Mouse (Mus musculus) liver, embryonic 15.5 days (tissue): ENCODE results near the gene Crtac1. TPM values are rescaled to one million over a fixed set of nuclear protein-coding genes. Genes with fewer than 3 reads are reported as not detected.

Experiments
- ATAC-seq: fragments of 200-750 bp; cut with Nextera tagmentation; 2 replicates; pipeline ENCODE4 v1.8.0; 2017; ENCODE audit warnings: moderate number of reproducible peaks, mild to moderate bottlenecking, moderate library complexity; ENCODE audit not compliant: insufficient read depth
- H3K27ac ChIP-seq: fragments of 300-500 bp; sonication (generic); replicated peaks from 2 replicates; pipeline ENCODE4 v1.5.1; 2015; ENCODE audit warnings: mild to moderate bottlenecking, inconsistent platforms
- H3K27me3 ChIP-seq: fragments of 300-500 bp; sonication (generic); 2 replicates; pipeline ENCODE4 v1.6.1; 2015; ENCODE audit warnings: mild to moderate bottlenecking, inconsistent platforms
- H3K36me3 ChIP-seq: fragments of 300-500 bp; sonication (generic); replicated peaks from 2 replicates; pipeline ENCODE4 v1.6.1; 2015; ENCODE audit warnings: moderate library complexity, mild to moderate bottlenecking, inconsistent platforms
- H3K4me1 ChIP-seq: fragments of 300-500 bp; sonication (generic); replicated peaks from 2 replicates; pipeline ENCODE4 v1.6.1; 2015; ENCODE audit warnings: inconsistent platforms
- H3K4me2 ChIP-seq: fragments of 300-500 bp; sonication (generic); 2 replicates; pipeline ENCODE4 v1.6.1; 2015; ENCODE audit warnings: moderate library complexity, mild to moderate bottlenecking, inconsistent platforms
- H3K4me3 ChIP-seq: fragments of 300-500 bp; sonication (generic); replicated peaks from 2 replicates; pipeline ENCODE4 v1.5.1; 2015; ENCODE audit warnings: mild to moderate bottlenecking, inconsistent platforms
- H3K9ac ChIP-seq: fragments of 300-500 bp; sonication (generic); 2 replicates; pipeline ENCODE4 v1.6.1; 2015; ENCODE audit warnings: moderate library complexity, mild to moderate bottlenecking, inconsistent platforms
- H3K9me3 ChIP-seq: fragments of 300-500 bp; sonication (generic); replicated peaks from 2 replicates; pipeline ENCODE4 v1.6.1; 2016; ENCODE audit warnings: inconsistent platforms
- WGBS: fragments of 180-500 bp; shearing (Covaris S2); methylation state at CpG from one replicate; pipeline ENCODE4 v1.1.7; 2015; ENCODE audit warnings: mixed read lengths; ENCODE audit not compliant: insufficient replicate concordance; 5-methylcytosine and 5-hydroxymethylcytosine counted together
- polyA plus RNA-seq: library from polyadenylated mRNA; unstranded; fragments of >200 nt; fragmentation: Nextera tagmentation; extraction: Ambion mirVana; gene quantifications from 2 replicates; pipeline ENCODE4 v1.2.1, GENCODE M21; 2015

Crtac1 gene
- polyA plus RNA-seq, 1 experiment from 2014 or later = 0.03 TPM

DNA sequence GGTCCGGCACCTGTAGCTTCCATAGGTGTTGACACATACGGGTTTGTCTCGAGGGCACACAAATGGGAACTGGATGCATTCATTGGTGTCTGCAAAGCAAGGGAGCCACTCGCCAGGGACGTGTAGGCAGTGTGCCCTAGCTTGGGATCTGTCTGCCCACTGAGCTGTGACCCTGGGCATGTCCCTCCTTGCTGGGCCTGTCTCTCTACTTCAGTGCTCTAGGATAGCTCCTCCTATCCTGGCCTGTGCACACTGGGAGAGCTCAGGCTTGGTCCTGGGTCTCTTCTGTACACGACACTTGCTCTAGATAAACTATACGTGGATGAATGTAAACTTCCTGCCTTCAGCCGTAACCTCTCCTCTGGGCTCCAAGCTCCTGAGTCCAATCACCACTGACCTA, 147.4 kb downstream of the Crtac1 start:
- H3K27ac ChIP-seq = no peak overlapping the region
- 58% methylated on average over 8 of the region's 8 CpGs for WGBS

GRCm38 (mm10) chr19:42279611-42280010, 152.0 kb downstream of the Crtac1 start:
- Histone ChIP-seq H3K27me3 (no peaks in the 10 kb centered on the region), H3K4me2 (no peak overlapping the region), H3K27ac (no peak overlapping the region), H3K9me3 (no peaks in the 10 kb centered on the region), H3K4me1 (no peaks in the 10 kb centered on the region), H3K36me3 (no peaks in the 10 kb centered on the region), H3K4me3 (no peak overlapping the region), H3K9ac (no peak overlapping the region)
- no peak for ATAC-seq
- WGBS = 48% methylated on average over 3 of the region's 3 CpGs

More for the DNA sequence above, 147.4 kb downstream of the Crtac1 start:
- Histone ChIP-seq H3K36me3 (no peaks in the 10 kb centered on the region), H3K4me1 (no peaks in the 10 kb centered on the region), H3K9ac (no peak overlapping the region), H3K9me3 (no peaks in the 10 kb centered on the region), H3K27me3 (no peaks in the 10 kb centered on the region; the same call in 1 of the 2 replicates), H3K4me3 (no peak overlapping the region), H3K4me2 (no peak overlapping the region)
- no peak for ATAC-seq

GRCm38 (mm10) chr19:42278461-42278860, 153.1 kb downstream of the Crtac1 start:
- Histone ChIP-seq H3K27ac (no peak overlapping the region), H3K36me3 (no peaks in the 10 kb centered on the region), H3K9ac (no peak overlapping the region), H3K4me1 (no peaks in the 10 kb centered on the region), H3K4me3 (no peak overlapping the region), H3K4me2 (no peak overlapping the region), H3K9me3 (no peaks in the 10 kb centered on the region), H3K27me3 (no peaks in the 10 kb centered on the region)
- 67% methylated on average over 5 of the region's 5 CpGs for WGBS
- no peak for ATAC-seq

DNA sequence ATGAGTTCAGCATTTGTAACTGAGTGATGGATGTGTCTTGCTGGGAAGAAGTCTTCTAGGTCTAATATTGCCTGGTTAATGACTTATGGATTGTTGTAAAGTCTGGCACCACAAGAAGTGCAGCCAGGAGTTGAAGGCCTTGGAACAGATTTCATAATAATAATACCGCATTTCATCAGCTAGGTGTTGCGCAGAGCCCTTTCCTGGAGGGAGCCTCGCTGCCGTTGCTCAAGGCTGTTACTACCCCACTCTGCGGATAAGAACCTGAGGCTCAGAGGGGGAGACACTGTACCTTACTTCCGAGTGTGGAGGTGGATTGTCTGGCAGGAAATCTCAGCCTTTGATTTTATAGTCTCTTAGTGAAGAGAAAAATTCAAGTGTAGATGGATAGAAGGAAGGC, 154.3 kb downstream of the Crtac1 start:
- 53% methylated on average over 6 of the region's 6 CpGs for WGBS
- ATAC-seq = no peak
- Histone ChIP-seq H3K27ac (no peak overlapping the region), H3K4me2 (no peak overlapping the region), H3K4me1 (no peaks in the 10 kb centered on the region), H3K9ac (no peak overlapping the region), H3K36me3 (no peaks in the 10 kb centered on the region), H3K9me3 (no peaks in the 10 kb centered on the region), H3K27me3 (no peaks in the 10 kb centered on the region), H3K4me3 (no peak overlapping the region)

DNA sequence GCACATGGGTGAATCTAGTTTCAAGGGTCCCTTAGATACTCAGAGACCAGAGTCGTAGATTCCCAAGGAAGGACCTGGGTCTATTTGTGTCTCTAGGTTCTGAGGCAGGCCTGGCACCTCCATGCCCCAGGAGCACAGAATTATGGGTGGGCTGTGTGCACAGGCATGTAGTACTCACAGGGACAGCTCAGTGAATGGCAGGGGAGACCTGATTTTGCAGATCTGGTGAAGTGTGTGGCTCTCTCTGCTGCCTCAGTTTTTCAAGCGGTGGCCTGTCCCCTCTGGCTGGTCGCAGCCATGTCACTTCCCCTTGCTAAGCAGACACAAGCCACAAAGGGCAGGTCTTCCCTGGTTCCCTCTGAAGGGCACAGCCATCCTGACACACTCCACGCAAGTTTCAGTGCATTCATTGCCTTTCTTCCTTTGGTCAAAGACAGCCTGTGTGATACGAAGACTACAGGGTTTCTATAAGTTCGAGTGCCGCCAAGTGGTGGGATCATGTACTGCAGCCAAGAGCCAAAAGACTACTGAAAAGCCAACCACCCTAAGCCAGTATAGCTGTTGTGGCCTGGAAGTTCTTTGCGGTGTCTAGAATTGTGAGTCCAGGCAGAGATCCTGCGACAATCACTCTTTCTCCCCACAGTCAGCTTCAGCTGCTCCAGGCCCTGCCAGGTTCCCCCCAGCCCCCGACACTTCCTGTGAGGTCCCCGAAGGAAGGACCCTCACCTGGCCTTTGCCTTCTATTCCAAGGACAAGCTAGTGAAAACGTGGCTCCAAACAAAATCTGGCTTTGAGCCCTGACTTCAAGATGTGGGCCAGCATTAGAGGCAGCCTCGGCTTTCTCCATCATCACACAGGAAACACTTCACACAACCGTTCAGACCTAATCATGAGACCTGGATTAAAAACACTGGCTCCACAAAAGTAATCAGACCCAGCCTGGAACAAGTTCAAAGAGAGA, 159.3 kb downstream of the Crtac1 start:
- 37% methylated on average over 14 of the region's 14 CpGs for WGBS

DNA sequence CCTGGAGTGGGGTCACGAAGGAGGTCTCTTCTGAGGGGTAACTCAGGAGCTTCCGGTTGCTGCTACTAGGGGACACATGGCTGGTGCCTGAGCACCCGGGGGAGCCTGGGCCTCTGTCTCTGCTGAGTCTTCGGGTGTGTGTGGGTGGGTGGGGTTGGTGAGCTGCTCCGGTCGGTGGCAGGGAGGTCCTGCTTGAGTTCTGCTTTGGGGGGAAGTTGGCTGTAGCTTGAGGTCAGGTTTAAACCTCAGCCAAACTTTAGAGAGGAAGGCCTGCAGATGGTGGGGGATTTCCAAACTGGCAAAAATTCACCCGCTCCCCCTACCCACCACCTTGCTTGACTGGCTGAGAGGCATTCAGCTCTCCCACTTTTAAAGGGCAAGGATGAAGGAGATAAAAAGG, 160.4 kb downstream of the Crtac1 start:
- WGBS = 51% methylated on average over 7 of the region's 7 CpGs
- ATAC-seq = no peak
- peaks cover 15% of the 10 kb centered on the region for H3K27me3 ChIP-seq
- no peak overlapping the region for H3K27ac ChIP-seq
- H3K9me3 ChIP-seq = no peaks in the 10 kb centered on the region
- H3K9ac ChIP-seq = no peak overlapping the region
- no peaks in the 10 kb centered on the region for H3K36me3 ChIP-seq
- H3K4me1 ChIP-seq = no peaks in the 10 kb centered on the region
- H3K4me2 ChIP-seq = no peak overlapping the region
- no peak overlapping the region for H3K4me3 ChIP-seq

More for the DNA sequence above, 159.3 kb downstream of the Crtac1 start:
- Histone ChIP-seq H3K27me3 (peaks cover 15% of the 10 kb centered on the region), H3K27ac (no peak overlapping the region), H3K4me2 (no peak overlapping the region), H3K4me3 (no peak overlapping the region), H3K36me3 (no peaks in the 10 kb centered on the region), H3K9ac (no peak overlapping the region), H3K4me1 (no peaks in the 10 kb centered on the region), H3K9me3 (no peaks in the 10 kb centered on the region)
- no peak for ATAC-seq

- Histone ChIP-seq H3K36me3 (no peaks in the 10 kb centered on the region), H3K27me3 (peaks cover 15% of the 10 kb centered on the region)
- 43% methylated on average over 6 of the region's 6 CpGs for WGBS
Observed at GRCm38 (mm10) chr19:42270119-42270518, 161.5 kb downstream of the Crtac1 start.

GRCm38 (mm10) chr19:42268337-42268736, 163.2 kb downstream of the Crtac1 start:
- peaks cover 15% of the 10 kb centered on the region for H3K27me3 ChIP-seq
- no peak overlapping the region for H3K4me3 ChIP-seq
- H3K4me1 ChIP-seq = no peaks in the 10 kb centered on the region
- ATAC-seq = no peak
- H3K36me3 ChIP-seq = no peaks in the 10 kb centered on the region
- WGBS = 4% methylated on average over 19 of the region's 19 CpGs
- H3K9ac ChIP-seq = no peak overlapping the region
- no peak overlapping the region for H3K4me2 ChIP-seq
- no peaks in the 10 kb centered on the region for H3K9me3 ChIP-seq
- H3K27ac ChIP-seq = no peak overlapping the region

More at GRCm38 (mm10) chr19:42270119-42270518, 161.5 kb downstream of the Crtac1 start:
- ATAC-seq = no peak
- no peak overlapping the region for H3K9ac ChIP-seq
- no peaks in the 10 kb centered on the region for H3K9me3 ChIP-seq
- H3K4me1 ChIP-seq = no peaks in the 10 kb centered on the region
- no peak overlapping the region for H3K4me2 ChIP-seq
- no peak overlapping the region for H3K4me3 ChIP-seq
- H3K27ac ChIP-seq = no peak overlapping the region

DNA sequence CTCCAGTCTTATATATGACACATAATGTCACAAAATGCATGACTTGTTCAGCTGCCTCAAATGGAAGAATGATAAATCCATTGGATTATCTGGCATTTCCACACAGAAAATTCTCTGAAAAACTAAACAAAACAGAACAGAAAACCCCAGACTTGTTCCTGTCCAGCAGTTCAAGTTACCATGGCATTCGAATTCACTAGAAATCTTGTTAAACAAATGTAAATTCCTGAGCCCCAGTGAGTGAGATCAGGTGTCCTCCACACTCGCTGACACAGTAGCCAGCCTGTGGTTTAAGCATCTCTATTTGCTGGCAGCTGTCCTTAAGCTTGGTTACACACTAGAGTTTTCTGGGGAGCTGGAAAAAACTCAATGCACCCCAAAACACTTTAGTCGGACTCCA, 168.1 kb downstream of the Crtac1 start:
- no peaks in the 10 kb centered on the region for H3K4me1 ChIP-seq
- WGBS = 30% methylated on average over 3 of the region's 3 CpGs
- no peaks in the 10 kb centered on the region for H3K9me3 ChIP-seq
- no peak overlapping the region for H3K4me2 ChIP-seq
- no peak overlapping the region for H3K4me3 ChIP-seq
- H3K27me3 ChIP-seq = peaks cover 9% of the 10 kb centered on the region
- no peak for ATAC-seq
- H3K9ac ChIP-seq = no peak overlapping the region
- H3K27ac ChIP-seq = no peak overlapping the region
- no peaks in the 10 kb centered on the region for H3K36me3 ChIP-seq

DNA sequence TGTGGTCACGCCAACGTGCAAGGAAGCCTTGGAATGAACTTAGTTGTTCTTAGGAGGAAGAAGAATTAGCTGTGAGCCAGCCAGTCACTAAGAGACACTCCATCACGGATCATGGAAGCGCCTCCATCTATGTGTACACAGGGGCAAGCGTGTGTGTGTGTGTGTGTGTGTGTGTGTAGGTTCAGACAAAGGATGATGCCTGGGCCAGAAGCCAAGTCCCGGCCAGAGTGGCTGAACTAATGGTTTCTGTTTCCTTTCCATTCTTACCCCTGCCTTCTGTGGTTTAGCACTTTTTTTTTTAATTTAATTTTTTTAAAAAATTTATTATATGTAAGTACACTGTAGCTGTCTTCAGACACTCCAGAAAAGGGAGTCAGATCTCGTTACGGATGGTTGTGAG, 171.1 kb downstream of the Crtac1 start:
- H3K36me3 ChIP-seq = no peaks in the 10 kb centered on the region
- no peaks in the 10 kb centered on the region for H3K9me3 ChIP-seq
- no peak overlapping the region for H3K4me2 ChIP-seq
- H3K9ac ChIP-seq = no peak overlapping the region
- no peak for ATAC-seq
- peaks cover 19% of the 10 kb centered on the region for H3K27me3 ChIP-seq
- peaks cover 3% of the 10 kb centered on the region for H3K4me1 ChIP-seq
- 61% methylated on average over 8 of the region's 8 CpGs for WGBS
- H3K27ac ChIP-seq = no peak overlapping the region
- H3K4me3 ChIP-seq = no peak overlapping the region

- peaks cover 36% of the 10 kb centered on the region for H3K27me3 ChIP-seq
- peaks cover 5% of the 10 kb centered on the region for H3K4me1 ChIP-seq
- no peak overlapping the region for H3K4me3 ChIP-seq
- no peak overlapping the region for H3K9ac ChIP-seq
- ATAC-seq = no peak
- 43% methylated on average over 5 of the region's 5 CpGs for WGBS
- H3K27ac ChIP-seq = no peak overlapping the region
- no peaks in the 10 kb centered on the region for H3K36me3 ChIP-seq
- no peak overlapping the region for H3K4me2 ChIP-seq
- H3K9me3 ChIP-seq = no peaks in the 10 kb centered on the region
Observed at GRCm38 (mm10) chr19:42258596-42258995, 173.0 kb downstream of the Crtac1 start.
